Mouse (Mus musculus): ENCODE results near the gene Inhbe.

Inhbe gene

DNA sequence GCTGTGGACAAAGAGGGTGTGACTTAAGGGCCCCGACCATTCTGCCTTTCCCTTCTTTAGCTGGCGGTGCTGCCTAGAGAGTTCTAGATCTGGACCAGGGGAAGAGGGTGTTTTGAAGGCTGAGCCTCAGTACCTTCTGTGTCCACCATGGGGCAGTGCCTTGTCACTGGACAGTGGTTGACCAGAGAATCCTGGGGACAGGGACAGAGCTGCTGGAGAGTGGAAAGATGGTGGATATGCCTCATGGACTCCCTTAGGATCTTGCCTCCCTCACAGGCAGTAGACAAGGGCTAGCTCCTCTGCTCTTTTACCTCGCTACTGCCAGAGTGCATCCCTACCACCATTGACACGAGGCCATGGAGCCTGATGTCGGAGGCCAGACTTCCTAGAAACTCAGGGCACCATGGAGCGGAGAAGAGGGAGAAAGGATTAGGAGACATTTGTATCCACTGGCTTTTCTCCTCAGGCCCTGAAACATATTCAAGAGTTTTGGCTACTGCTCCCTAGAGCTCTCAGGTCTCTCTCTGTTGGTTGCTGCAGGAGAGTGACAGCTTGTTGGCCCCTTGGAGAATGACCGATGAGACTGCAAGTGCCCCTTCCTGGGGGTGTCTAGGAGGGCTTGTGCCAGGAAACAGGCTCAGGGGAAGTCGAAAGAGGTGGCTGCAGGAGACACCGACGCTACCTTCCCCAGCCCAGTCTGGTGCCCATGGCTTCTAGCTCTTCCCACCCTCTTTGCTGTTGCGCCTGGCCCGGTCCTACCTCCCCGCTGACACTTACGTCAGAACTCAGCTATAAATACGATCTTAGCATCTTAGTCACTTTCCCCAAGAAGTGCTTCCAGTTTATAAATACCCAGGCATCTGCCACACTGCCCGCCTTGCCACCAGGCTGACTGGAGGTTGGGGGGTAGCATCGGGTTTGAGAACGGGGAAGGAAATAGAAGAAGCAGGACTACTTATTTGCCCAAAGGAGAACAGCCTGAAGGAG, at the start of gene Inhbe:
Inhbe (minus strand) TSS at position 503 of the 987 bp plus-strand sequence.
- no peak for DNase-seq (ENCODE audit: low read depth)

DNA sequence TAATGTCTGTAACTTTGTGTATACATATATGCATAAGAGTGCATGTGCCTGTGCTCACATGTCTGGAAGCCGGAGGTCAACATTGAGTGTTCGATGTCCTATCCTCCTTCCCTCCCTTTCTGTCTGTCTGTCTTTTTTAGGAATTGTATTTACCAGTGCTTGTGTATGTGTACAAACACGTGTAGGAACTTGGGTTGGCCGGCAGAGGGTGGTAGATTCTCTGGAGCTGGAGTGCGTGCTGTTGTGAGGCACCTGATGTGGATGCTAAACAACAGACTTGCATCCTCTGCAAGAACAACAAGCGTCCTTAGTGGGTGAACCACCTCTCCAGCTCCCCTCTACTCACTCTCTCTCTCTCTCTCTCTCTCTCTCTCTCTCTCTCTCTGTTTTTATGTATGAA, 37.6 kb upstream of the Inhbe start:
- DNase-seq (ENCODE audit: low read depth): no peak

DNA sequence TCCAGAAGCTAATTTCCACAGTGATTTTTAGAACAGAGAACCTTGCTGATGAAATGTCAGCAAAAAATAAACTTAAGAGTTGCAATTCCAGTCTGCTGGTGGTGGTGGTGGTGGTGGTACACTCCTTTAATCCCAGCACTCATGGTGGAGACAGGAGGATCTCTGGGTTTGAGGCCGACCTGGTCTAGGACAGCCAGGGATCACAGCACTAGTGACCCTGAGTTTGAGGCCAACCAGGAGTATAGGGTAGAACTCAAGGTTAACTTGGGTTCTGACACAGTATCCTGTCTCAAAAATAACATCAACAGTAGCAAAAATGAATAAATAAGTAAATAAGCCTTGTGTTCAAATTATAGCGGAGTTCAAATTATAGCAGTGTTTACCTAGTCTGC, 27.5 kb upstream of the Inhbe start:
- DNase-seq (ENCODE audit: low read depth): no peak

DNA sequence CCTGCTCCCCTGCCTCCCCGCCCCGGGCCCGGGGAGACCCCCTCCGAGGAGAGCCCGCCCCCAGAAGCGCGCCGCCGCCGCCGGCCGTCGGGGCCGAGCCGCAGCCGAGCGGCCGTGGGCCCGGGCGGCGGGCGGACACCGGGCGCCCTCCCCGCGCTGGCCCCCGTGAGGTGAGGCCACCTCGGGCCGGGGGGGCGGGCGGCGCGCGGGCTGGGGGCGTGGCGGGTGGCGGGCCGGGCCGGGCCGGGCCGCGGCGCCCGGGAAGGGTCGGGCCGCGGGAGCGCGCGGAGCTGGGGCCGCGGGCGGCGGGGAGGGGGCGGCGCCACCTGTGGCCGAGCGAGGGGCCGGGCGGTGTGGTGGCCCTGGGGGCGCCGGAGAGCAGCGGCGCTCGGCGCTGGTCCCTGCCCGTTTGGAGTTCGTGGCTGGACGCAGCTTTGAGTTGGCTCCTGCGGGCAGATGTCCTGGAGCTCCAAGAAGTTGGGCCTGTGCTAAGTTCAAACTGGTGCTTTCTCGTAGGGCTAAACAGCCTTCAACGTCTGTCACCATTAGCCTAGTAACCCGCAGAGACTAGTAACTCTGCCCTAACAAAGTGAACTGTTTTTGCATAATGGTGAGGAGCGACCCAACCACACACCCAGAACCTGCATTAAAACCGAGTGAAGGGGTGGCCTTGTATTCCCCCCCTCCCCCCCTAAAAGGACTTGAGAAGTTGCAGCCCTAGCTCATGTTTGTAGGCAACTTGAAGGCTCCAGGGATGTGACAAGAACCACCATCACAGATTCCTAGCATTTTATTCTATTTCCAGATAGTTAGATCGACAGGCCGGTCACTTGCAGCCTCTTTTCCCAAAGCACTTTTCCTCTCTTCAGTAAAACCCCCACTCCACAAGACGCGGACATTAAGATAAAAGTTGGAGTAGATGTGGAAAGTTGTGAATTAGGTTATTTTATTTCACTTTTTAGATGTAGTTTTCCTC, 26.8 kb upstream of the Inhbe start:
- peak; percentile 28 for DNase-seq (ENCODE audit: low read depth)

DNA sequence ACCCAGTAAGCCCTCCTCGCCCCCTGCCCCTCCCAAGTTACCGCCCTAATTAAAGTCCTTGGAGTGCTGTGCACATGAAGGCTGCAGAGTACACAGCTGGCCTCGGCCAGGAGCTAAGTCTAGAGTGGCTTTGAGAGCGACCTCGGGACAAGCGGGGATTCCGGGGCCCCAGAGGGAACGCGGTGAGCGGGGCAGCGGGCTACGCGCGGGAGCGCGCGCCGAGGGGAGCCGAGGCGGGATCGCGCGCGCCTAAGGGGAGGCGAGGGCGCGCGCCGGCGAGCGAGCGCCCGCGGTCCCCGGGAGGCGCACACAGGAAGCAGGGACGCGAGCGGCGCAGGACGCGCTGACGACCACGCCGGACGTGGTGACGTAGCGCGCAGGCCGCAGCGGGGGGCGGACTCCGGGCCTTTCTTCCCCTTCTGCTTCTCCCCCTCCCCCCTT, 26.1 kb upstream of the Inhbe start, which contains the start of gene R3hdm2:
R3hdm2 (plus strand) TSS at position 77 of the 441 bp plus-strand sequence.
- DNase-seq (ENCODE audit: low read depth): peak; percentile 75

DNA sequence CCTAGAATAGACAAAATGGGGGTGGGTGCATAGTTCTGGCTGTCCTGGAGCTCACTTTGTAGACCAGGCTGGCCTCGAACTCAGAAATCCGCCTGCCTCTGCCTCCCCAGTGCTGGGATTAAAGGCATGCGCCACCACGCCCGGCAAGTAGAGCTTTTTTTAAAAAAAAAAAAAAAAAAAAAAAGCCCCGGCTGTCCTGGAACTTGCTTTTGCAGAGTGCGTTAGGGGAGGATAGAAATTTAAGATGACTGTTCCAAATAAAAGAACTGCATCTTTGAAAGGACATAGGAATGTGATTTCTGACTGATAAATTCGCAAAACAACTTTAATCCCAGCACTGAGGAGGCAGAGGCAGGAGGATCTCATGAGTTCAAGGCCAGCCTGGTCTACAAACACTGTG, 25.4 kb upstream of the Inhbe start:
- DNase-seq (ENCODE audit: low read depth): no peak

DNA sequence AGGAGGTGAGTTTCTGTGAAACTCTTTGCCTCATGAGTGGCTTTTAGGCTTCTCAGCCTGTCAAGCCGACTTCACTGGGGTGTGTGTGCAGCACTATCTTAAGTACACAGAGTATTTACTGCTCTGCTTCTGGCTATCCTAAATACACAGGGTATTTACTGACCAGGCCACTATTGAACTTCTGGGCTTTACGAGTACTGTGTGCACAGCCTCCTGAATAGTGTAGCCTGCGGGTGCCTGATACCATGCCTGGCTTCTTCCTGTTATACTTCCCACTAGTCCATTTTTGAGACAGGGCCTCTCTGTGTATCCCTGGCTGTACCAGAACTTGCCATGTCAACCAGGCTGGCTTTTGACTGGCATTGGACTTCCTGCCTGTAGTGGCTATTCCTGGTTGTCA, 23.5 kb upstream of the Inhbe start:
- DNase-seq (ENCODE audit: low read depth): no peak

DNA sequence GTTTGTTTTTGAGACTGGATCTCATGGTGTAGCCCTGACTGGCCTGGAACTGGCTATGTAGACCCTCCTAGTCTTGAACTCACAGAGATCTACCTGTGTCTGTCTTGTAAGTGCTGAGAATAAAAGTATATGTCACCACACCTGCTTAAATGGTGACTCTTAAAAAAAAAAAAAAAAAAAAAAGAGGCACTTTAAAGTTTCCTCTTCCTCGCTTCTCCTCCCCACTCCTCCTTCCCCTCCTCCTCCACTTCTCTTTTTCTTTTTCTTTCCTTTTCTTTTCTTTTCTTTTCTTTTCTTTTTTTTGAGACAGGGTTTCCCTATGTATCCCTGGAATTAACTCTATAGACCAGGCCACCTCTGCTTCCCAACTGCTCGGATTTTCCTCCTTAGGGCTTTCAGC, 16.8 kb upstream of the Inhbe start:
- no peak for DNase-seq (ENCODE audit: low read depth)

DNA sequence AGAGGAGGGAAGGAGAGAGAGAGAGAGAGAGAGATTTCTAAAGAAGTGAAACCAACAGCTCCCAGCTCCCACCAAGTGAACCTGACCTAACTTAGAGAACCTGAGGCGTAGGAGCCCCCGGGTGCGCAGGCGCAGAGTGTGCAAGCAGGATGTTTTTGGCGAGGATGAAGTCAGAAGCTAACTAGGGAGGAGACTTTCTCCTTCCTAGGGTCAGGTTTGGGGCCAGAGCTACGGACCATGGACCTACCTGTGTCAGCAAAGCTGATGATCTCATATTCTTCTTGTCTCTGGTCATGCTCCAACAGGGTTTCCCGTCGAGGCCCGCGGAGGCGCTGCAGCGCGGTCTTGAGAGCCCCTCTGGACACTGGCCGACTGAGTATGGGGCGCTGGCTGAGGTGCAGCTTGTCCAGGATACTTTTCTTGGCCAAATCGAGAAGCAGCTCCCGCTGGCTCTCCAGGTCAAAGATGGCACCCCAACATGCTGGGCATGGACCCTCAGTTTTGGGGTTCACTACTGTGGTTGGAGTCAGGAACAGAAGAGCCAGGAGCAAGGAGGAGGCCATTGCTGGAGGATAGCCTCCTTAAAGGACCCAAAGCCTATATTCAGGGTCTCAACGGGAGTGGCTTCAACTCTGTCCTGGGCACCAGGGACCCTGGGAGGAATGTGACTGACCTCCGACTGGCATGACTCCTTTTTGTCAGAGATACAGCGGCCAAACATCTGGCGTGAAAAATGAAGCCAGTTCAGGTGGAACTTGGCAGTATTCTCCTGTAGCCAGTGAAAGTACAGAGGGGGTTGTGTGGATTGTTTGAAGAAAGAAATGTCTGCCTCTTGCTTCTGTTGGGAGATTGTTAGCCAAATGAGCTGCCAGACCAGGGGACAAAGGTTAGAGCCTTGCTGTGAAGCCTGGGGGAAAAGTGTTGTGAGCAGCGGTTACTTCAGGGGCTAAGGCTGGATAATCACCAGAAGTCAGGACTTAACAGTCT, 15.9 kb upstream of the Inhbe start, which contains the start of gene Inhbc:
Inhbc (minus strand) TSS at position 598 of the 987 bp plus-strand sequence.
- DNase-seq (ENCODE audit: low read depth): no peak

DNA sequence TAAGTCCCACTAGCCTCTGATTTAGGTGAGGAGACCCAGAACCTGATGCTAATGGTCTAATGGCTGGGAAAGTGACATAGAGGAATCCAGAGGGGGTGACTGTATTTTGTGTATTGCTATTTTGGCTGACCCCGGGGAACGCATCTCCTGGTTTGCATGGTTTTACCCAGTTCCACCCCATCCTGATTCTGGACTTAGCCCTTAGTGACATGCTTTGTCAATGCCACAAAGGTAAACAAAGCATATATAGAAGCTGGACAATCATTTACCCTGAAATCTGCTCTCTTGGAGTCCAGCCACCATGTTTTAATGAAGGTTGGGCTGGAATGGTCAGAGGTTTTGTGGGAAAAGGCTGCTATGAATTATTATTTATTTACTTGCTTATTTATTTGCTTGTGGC, 14.1 kb upstream of the Inhbe start:
- no peak for DNase-seq (ENCODE audit: low read depth)

DNA sequence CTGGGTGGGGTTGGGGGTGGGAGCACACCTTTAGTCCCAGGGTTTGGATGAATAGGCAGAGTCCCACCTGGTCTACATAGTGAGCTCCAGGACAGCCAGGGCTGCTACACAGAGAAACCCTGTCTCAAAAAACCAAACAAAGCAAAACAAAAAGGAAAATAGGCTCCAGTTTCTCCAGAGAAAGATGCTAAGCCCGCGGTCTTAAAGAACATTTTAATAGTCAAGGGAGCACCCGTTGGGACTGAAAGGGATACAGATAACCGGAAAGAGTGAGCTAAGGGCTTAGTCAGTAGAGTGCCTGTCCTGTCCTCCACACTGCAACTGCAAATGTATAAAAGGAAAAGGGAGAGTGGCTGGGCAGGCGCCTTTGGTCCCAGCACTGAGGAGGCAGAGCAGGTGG, 12.9 kb upstream of the Inhbe start:
- DNase-seq (ENCODE audit: low read depth): no peak

DNA sequence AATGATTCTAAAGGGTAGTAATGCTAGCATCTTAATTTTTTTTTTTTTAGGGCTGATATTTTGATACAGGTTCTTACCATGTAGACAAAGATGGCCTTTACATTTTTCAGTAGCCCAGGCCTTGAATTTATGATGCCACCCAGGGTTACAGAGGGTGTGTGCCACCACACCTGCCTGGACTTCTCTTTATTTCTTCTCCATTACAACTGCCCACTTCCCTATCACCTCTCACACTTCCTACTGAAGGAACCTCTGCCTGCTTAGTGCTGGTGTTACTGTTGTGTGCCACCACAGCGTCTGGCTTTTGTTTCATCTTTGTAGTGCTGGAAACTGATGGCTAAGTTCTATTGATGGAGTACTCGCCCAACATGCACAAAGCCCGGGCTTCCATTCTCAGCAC, 6.5 kb upstream of the Inhbe start:
- no peak for DNase-seq (ENCODE audit: low read depth)

DNA sequence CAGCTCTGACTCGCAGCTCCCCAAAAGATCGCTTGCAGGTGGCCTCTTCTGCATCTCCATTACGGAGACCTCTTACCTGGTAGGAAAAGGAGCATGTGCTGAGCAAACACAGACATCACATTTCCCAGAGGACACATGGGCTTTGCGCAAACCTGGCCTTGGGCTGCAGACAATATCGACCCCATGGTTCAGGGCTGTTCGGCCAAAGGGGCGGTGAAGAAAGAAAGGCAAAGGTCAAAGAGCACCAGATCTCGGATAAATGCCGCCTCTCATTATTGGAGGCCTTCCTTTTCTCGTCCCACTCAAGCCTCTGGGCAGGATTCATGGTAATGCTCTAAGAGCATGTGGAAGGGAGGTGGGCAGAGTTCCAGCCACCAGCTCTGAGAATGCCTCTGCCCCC, 1.1 kb upstream of the Inhbe start:
- DNase-seq (ENCODE audit: low read depth): no peak

DNA sequence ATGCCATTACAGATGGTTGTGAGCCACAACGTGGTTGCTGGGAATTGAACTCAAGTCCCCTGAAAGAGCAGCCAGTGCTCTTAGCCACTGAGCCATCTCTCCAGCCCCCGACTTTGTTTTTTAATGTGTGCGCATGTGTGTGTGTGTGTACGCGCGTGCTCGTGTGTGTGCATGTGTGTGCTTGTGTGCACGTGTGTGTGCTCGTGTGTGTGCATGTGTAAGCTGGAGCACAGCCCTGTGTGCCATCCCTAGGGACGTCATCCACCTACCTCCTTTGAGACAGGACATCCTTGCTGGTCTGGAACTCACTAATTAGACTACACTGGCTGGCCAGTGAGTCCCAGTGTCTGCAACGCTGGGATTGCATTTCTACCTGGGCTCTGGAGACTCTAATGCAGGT, 1.4 kb downstream of the Inhbe start:
- DNase-seq (ENCODE audit: low read depth): no peak

DNA sequence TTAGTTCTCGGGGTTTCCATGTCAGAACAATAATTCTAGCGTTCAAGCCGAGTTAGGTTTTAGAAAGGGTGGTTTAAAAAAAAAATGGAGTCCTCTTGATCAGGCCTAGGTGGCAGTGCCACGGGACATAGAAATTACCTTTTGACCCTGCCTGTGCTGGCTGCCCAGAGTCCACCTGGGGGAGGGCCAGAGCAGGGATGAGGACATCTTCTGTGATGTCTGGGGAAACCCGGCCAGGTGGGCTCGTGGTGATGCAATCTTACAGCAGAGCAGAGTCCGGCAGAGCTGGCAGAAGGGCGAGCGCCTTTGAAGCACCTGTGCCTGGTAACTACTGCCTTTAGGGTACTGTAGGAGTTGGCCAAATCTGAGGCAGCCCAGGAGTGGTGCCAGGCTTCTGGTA, 2.0 kb downstream of the Inhbe start:
- DNase-seq (ENCODE audit: low read depth): no peak

DNA sequence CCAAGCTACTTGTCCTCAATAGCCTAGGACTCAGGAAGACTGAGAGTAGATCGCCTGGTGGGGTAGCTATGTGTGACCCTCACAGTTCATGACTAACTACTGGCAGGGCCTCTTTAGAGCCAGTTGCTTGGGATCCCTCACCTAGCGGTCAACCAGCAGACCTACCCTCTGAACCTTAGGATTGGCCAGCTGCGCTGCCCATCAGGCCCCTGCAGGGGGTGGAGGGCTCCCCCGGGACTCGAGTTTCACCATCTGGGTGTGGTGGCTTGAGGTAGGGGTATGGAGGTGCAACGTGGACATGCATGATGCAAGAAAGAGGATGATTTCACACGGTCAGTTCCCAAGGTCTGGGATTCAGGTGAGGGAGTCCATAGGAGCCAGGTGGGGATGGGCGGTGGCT, 2.5 kb downstream of the Inhbe start:
- no peak for DNase-seq (ENCODE audit: low read depth)

DNA sequence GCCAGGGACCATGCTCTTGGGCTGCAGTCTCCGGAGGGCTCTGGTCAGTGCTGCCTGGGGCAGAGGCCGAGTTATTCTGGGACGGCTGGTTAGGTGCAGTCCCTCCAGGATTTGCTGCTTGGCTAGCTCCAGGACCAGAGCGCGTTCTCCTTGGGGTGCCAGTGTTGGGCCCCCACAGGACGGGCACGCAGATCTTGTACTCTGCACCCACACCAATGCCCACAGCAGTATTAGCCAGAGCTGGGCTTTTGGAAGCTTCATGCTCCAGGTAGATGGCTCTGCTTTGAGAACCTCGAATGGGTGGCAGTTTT, 3.0 kb downstream of the Inhbe start:
- DNase-seq (ENCODE audit: low read depth): no peak

DNA sequence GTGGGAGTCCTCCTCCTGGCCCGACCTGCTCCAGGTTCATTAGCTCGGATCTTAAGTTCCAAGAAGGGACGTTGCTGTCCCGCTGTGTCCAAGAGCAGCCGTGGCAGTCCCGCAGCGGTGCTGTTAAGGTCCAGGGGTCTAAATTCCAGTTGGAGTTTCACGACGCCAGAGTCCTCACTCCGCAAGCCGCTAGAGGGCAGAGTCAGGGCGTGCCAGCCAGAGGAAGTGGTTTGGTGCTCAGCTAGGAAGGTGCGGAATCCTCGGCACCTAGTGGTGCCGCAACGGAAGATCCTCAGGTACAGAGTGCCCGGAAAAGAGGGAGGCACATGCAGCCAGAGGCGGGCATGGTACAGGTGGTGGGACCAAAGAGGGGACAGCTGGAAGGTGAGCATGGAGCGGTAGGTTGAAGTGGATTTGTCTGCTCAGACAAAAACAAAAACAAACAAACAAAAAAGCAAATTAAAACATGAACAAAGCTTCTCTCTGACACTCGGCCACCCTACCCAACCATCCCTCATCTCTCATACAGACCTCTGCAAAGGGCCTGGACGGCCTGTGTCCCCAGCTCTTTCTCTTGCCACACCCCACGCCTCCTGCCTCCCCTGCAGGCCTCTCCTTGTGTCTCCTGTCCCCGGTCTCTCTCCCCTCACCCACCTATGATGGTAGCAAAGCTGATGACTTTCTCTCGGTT, 3.5 kb downstream of the Inhbe start:
- DNase-seq (ENCODE audit: low read depth): peak; percentile 40

DNA sequence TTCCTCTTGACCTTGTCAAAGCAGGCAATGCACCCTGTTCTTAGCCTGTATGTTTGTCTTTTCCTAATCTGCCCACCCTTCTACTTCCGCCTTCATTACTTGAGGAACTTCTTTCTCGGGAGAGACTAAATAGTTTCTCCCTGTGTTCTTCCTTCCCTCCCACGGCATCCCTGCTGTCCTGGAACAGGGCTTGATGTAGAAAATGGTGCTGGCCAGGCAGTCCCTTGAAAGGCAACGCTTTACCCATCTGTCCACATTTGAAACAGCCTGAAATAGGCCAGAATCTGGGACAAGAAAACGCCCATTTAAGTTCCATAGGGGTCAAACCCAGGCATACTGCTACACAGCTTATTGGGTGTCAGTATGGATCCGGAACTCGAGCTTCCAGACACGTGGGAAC, 4.4 kb downstream of the Inhbe start:
- no peak for DNase-seq (ENCODE audit: low read depth)

DNA sequence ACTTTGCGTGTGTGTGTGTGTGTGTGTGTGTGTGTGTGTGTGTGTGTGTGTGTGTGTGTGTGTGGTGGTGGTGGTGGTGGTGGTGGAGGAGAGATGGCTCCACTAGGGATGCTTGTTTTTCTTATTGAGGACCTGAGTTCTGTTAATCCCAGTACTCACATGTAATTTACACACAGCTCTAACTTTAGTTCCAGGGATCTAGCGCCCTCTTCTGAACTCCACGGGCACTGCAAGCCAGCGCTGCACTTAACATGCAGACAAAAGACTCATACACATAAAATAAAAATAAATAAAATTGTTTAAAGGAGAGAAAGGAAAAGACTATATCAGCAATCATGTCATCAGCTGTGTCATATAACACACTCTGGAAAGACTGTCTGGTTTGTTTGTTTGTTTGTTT, 5.3 kb downstream of the Inhbe start:
- DNase-seq (ENCODE audit: low read depth): peak; percentile 32

DNA sequence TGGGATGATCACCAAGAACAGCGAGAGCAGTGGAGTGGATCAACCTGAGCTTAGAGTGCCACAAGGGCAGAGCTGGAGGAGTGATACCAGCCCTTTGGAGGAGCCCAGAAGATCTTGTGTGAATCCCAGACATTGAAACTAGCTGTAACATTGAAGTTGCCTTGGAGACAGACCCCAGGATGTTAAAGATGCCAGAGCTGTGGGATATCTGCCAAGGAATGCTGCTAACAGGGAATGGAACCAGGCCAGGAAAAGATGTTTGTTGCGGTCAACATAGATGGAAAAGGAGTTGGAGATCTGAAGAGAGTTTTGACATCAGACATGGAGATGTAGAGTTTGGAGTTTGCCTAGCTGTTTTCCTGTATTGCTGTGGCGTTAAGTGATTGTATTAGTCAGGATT, 8.0 kb downstream of the Inhbe start:
- no peak for DNase-seq (ENCODE audit: low read depth)
